Mouse (Mus musculus): ENCODE measurements around the gene Camk2g. TPM values are rescaled to one million over a fixed set of nuclear protein-coding genes. Genes with fewer than 3 reads are reported as not detected.

The Camk2g gene
- polyA plus RNA-seq, 1 experiment, result 74.2 TPM

GRCm38 (mm10) chr14:20730853-20731602 is 62.9 kb downstream of the Camk2g start:
- Histone ChIP-seq H3K79me3 (ENCODE audit: low read depth) (peaks cover 4% of the 10 kb centered on the region), H3K27me3 (ENCODE audit: control insufficient read depth, insufficient read depth, insufficient read length) (no peaks in the 10 kb centered on the region), H3ac (ENCODE audit: control insufficient read depth, insufficient read length, low read depth) (no peak overlapping the region), H3K4me3 (ENCODE audit: insufficient read depth, poor library complexity, severe bottlenecking) (no peak overlapping the region), H3K79me2 (ENCODE audit: control insufficient read depth, insufficient read depth) (peaks cover 14% of the 10 kb centered on the region), H3K36me3 (ENCODE audit: control insufficient read depth, insufficient read depth) (peaks cover 50% of the 10 kb centered on the region)
- TF ChIP-seq USF1 (IDR thresholded peaks at IDR 0.05; ENCODE audit: low read depth), result no peak
- no peak for TF ChIP-seq CEBPB (IDR thresholded peaks at IDR 0.05; ENCODE audit: low read depth)
- no peak for TF ChIP-seq MAX (IDR thresholded peaks at IDR 0.05)
- TF ChIP-seq FOSL1 (IDR thresholded peaks at IDR 0.05; ENCODE audit: insufficient read depth, low read length, poor library complexity, severe bottlenecking), result no peak
- TF ChIP-seq CTCF (IDR thresholded peaks at IDR 0.05; ENCODE audit: control insufficient read depth, insufficient read depth, insufficient read length), result no peak
- no peak for TF ChIP-seq MYOD1 (IDR thresholded peaks at IDR 0.05; ENCODE audit: control insufficient read depth, insufficient read length, low read depth)
- TF ChIP-seq MYOG (IDR thresholded peaks at IDR 0.05; ENCODE audit: control insufficient read depth, extremely low read depth, insufficient read length), result no peak

- H3ac ChIP-seq (ENCODE audit: control insufficient read depth, insufficient read length, low read depth), result no peak overlapping the region
- H3K27me3 ChIP-seq (ENCODE audit: control insufficient read depth, insufficient read depth, insufficient read length), result no peaks in the 10 kb centered on the region
- peaks cover 4% of the 10 kb centered on the region for H3K79me3 ChIP-seq (ENCODE audit: low read depth)
- peaks cover 49% of the 10 kb centered on the region for H3K36me3 ChIP-seq (ENCODE audit: control insufficient read depth, insufficient read depth)
- TF ChIP-seq FOSL1 (IDR thresholded peaks at IDR 0.05; ENCODE audit: insufficient read depth, low read length, poor library complexity, severe bottlenecking) (no peak), USF1 (IDR thresholded peaks at IDR 0.05; ENCODE audit: low read depth) (no peak), CEBPB (IDR thresholded peaks at IDR 0.05; ENCODE audit: low read depth) (no peak), MYOD1 (IDR thresholded peaks at IDR 0.05; ENCODE audit: control insufficient read depth, insufficient read length, low read depth) (no peak)
- H3K4me3 ChIP-seq (ENCODE audit: insufficient read depth, poor library complexity, severe bottlenecking), result no peak overlapping the region
- peaks cover 14% of the 10 kb centered on the region for H3K79me2 ChIP-seq (ENCODE audit: control insufficient read depth, insufficient read depth)
Observed at GRCm38 (mm10) chr14:20729871-20730270, 64.0 kb downstream of the Camk2g start.

GRCm38 (mm10) chr14:20725660-20726339 is 68.1 kb downstream of the Camk2g start:
- no peak for TF ChIP-seq MAX (IDR thresholded peaks at IDR 0.05)
- Histone ChIP-seq H3K79me2 (ENCODE audit: control insufficient read depth, insufficient read depth) (no peaks in the 10 kb centered on the region), H3K4me3 (ENCODE audit: insufficient read depth, poor library complexity, severe bottlenecking) (no peak overlapping the region), H3ac (ENCODE audit: control insufficient read depth, insufficient read length, low read depth) (no peak overlapping the region), H3K27me3 (ENCODE audit: control insufficient read depth, insufficient read depth, insufficient read length) (no peaks in the 10 kb centered on the region), H3K79me3 (ENCODE audit: low read depth) (no peaks in the 10 kb centered on the region), H3K36me3 (ENCODE audit: control insufficient read depth, insufficient read depth) (peaks cover 87% of the 10 kb centered on the region)

- no peak for TF ChIP-seq FOSL1 (IDR thresholded peaks at IDR 0.05; ENCODE audit: insufficient read depth, low read length, poor library complexity, severe bottlenecking)
- no peak for TF ChIP-seq CEBPB (IDR thresholded peaks at IDR 0.05; ENCODE audit: low read depth)
- TF ChIP-seq MAX (IDR thresholded peaks at IDR 0.05), result no peak
- peak; percentile 26 for TF ChIP-seq CTCF (IDR thresholded peaks at IDR 0.05; ENCODE audit: control insufficient read depth, insufficient read depth, insufficient read length)
- no peak for TF ChIP-seq USF1 (IDR thresholded peaks at IDR 0.05; ENCODE audit: low read depth)
- no peak for TF ChIP-seq MYOD1 (IDR thresholded peaks at IDR 0.05; ENCODE audit: control insufficient read depth, insufficient read length, low read depth)
- TF ChIP-seq MYOG (IDR thresholded peaks at IDR 0.05; ENCODE audit: control insufficient read depth, extremely low read depth, insufficient read length), result no peak
- H3K79me2 ChIP-seq (ENCODE audit: control insufficient read depth, insufficient read depth), result no peaks in the 10 kb centered on the region
- H3ac ChIP-seq (ENCODE audit: control insufficient read depth, insufficient read length, low read depth), result no peak overlapping the region
- H3K79me3 ChIP-seq (ENCODE audit: low read depth), result no peaks in the 10 kb centered on the region
- no peak overlapping the region for H3K4me3 ChIP-seq (ENCODE audit: insufficient read depth, poor library complexity, severe bottlenecking)
- peaks cover 82% of the 10 kb centered on the region for H3K36me3 ChIP-seq (ENCODE audit: control insufficient read depth, insufficient read depth)
- no peaks in the 10 kb centered on the region for H3K27me3 ChIP-seq (ENCODE audit: control insufficient read depth, insufficient read depth, insufficient read length)
Observed at GRCm38 (mm10) chr14:20724043-20724442, 69.8 kb downstream of the Camk2g start.

GRCm38 (mm10) chr14:20723006-20723405 is 70.9 kb downstream of the Camk2g start:
- H3K27me3 ChIP-seq (ENCODE audit: control insufficient read depth, insufficient read depth, insufficient read length), result no peaks in the 10 kb centered on the region
- H3K79me3 ChIP-seq (ENCODE audit: low read depth), result no peaks in the 10 kb centered on the region
- H3K79me2 ChIP-seq (ENCODE audit: control insufficient read depth, insufficient read depth), result no peaks in the 10 kb centered on the region
- no peak for TF ChIP-seq CEBPB (IDR thresholded peaks at IDR 0.05; ENCODE audit: low read depth)
- TF ChIP-seq USF1 (IDR thresholded peaks at IDR 0.05; ENCODE audit: low read depth), result no peak
- TF ChIP-seq FOSL1 (IDR thresholded peaks at IDR 0.05; ENCODE audit: insufficient read depth, low read length, poor library complexity, severe bottlenecking), result no peak
- TF ChIP-seq CTCF (IDR thresholded peaks at IDR 0.05; ENCODE audit: control insufficient read depth, insufficient read depth, insufficient read length), result no peak
- TF ChIP-seq MYOD1 (IDR thresholded peaks at IDR 0.05; ENCODE audit: control insufficient read depth, insufficient read length, low read depth), result no peak
- TF ChIP-seq MAX (IDR thresholded peaks at IDR 0.05), result no peak
- TF ChIP-seq MYOG (IDR thresholded peaks at IDR 0.05; ENCODE audit: control insufficient read depth, extremely low read depth, insufficient read length), result no peak
- H3K36me3 ChIP-seq (ENCODE audit: control insufficient read depth, insufficient read depth), result peaks cover 79% of the 10 kb centered on the region
- no peak overlapping the region for H3ac ChIP-seq (ENCODE audit: control insufficient read depth, insufficient read length, low read depth)
- H3K4me3 ChIP-seq (ENCODE audit: insufficient read depth, poor library complexity, severe bottlenecking), result no peak overlapping the region

GRCm38 (mm10) chr14:20721371-20721770 is 72.5 kb downstream of the Camk2g start:
- Histone ChIP-seq H3K4me3 (ENCODE audit: insufficient read depth, poor library complexity, severe bottlenecking) (no peak overlapping the region), H3K79me2 (ENCODE audit: control insufficient read depth, insufficient read depth) (no peaks in the 10 kb centered on the region), H3K36me3 (ENCODE audit: control insufficient read depth, insufficient read depth) (peaks cover 79% of the 10 kb centered on the region), H3K27me3 (ENCODE audit: control insufficient read depth, insufficient read depth, insufficient read length) (no peaks in the 10 kb centered on the region), H3K79me3 (ENCODE audit: low read depth) (no peaks in the 10 kb centered on the region), H3ac (ENCODE audit: control insufficient read depth, insufficient read length, low read depth) (no peak overlapping the region)
- TF ChIP-seq MYOD1 (IDR thresholded peaks at IDR 0.05; ENCODE audit: control insufficient read depth, insufficient read length, low read depth), result no peak
- TF ChIP-seq CTCF (IDR thresholded peaks at IDR 0.05; ENCODE audit: control insufficient read depth, insufficient read depth, insufficient read length), result no peak
- no peak for TF ChIP-seq MAX (IDR thresholded peaks at IDR 0.05)
- no peak for TF ChIP-seq USF1 (IDR thresholded peaks at IDR 0.05; ENCODE audit: low read depth)
- TF ChIP-seq MYOG (IDR thresholded peaks at IDR 0.05; ENCODE audit: control insufficient read depth, extremely low read depth, insufficient read length), result no peak
- no peak for TF ChIP-seq FOSL1 (IDR thresholded peaks at IDR 0.05; ENCODE audit: insufficient read depth, low read length, poor library complexity, severe bottlenecking)
- TF ChIP-seq CEBPB (IDR thresholded peaks at IDR 0.05; ENCODE audit: low read depth), result no peak
